Mouse (Mus musculus) liver, embryonic 13.5 days (tissue): ENCODE data around the gene Gm49403. TPM values are rescaled to one million over a fixed set of nuclear protein-coding genes. Genes with fewer than 3 reads are reported as not detected.
"Not testable (repeated sequence)": the region's sequence is repeated elsewhere in the genome, so short reads cannot be mapped to it uniquely, and the experiment has no call there.

Source experiments
- ATAC-seq: fragments of 200-750 bp; cut with Nextera tagmentation; 2 replicates; pipeline ENCODE4 v1.8.0; 2017; ENCODE audit warnings: low read depth, mild to moderate bottlenecking, moderate number of reproducible peaks, moderate library complexity
- DNase-seq: peaks from one replicate; pipeline ENCODE4 v3.0.0; 2022
- H3K27ac ChIP-seq: fragments of 300-500 bp; sonication (generic); 2 replicates; pipeline ENCODE4 v1.5.1; 2015; ENCODE audit warnings: moderate library complexity, mild to moderate bottlenecking, inconsistent platforms
- H3K27me3 ChIP-seq: fragments of 300-500 bp; sonication (generic); 2 replicates; pipeline ENCODE4 v1.6.1; 2015; ENCODE audit warnings: mild to moderate bottlenecking, inconsistent platforms
- H3K36me3 ChIP-seq: fragments of 300-500 bp; sonication (generic); 2 replicates; pipeline ENCODE4 v1.6.1; 2015; ENCODE audit warnings: mild to moderate bottlenecking, inconsistent platforms
- H3K4me1 ChIP-seq: fragments of 300-500 bp; sonication (generic); replicated peaks from 2 replicates; pipeline ENCODE4 v1.6.1; 2015; ENCODE audit warnings: inconsistent platforms
- H3K4me2 ChIP-seq: fragments of 300-500 bp; sonication (generic); 2 replicates; pipeline ENCODE4 v1.6.1; 2015; ENCODE audit warnings: inconsistent platforms, mild to moderate bottlenecking, moderate library complexity
- H3K4me3 ChIP-seq: fragments of 300-500 bp; sonication (generic); replicated peaks from 2 replicates; pipeline ENCODE4 v1.5.1; 2015; ENCODE audit warnings: mild to moderate bottlenecking, inconsistent platforms
- H3K9ac ChIP-seq: fragments of 300-500 bp; sonication (generic); 2 replicates; pipeline ENCODE4 v1.6.1; 2015; ENCODE audit warnings: mild to moderate bottlenecking, inconsistent platforms
- H3K9me3 ChIP-seq: fragments of 300-500 bp; sonication (generic); replicated peaks from 2 replicates; pipeline ENCODE4 v1.6.1; 2016; ENCODE audit warnings: inconsistent platforms
- WGBS: fragments of 180-500 bp; shearing (Covaris S2); methylation state at CpG from one replicate; pipeline ENCODE4 v1.1.7; 2015; ENCODE audit not compliant: insufficient replicate concordance; 5-methylcytosine and 5-hydroxymethylcytosine counted together
- polyA plus RNA-seq: library from polyadenylated mRNA; unstranded; fragments of >200 nt; fragmentation: Nextera tagmentation; extraction: Ambion mirVana; gene quantifications from 2 replicates; pipeline ENCODE4 v1.2.1, GENCODE M21; 2015

Gene Gm49403
- polyA plus RNA-seq, 1 experiment from 2014 or later, result not detected

DNA sequence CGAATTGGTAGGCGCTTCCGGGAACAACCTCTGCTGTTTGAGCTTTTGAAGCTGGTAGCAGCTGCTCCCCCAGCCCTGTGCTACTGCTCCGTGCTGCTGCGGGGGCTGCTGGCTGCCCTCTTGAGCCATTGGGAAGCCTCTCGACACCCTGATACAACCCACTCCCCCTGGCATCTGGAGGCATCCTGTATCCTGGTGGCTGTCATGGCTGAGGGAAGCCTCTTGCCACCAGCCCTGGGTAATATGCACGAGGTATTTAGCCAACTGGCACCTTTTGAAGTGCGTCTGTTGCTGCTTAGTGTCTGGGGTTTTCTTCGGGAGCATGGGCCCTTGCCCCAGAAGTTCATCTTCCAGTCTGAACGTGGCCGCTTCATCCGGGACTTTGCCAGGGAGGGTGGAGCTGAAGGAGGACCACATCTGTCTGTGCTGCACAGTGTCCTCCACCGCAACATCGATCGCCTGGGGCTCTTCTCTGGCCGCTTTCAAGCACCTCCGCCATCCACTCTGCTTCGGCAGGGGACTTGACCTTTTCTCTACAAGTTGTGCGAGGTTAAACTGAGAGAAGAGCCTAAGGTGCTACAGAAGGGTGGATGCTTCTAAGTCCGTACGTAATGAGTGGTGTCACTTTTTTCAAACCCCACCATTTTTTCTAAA is 13.6 kb downstream of the Gm49403 start:
- 37% methylated on average over 21 of the region's 21 CpGs for WGBS
- not testable (repeated sequence) for H3K27me3 ChIP-seq, H3K9me3 ChIP-seq, DNase-seq
- Histone ChIP-seq H3K27ac (peak overlapping the region; percentile 91), H3K9ac (peak overlapping the region; percentile 74), H3K4me2 (peak overlapping the region; percentile 78), H3K36me3 (peaks cover 41% of the 10 kb centered on the region), H3K4me3 (peak overlapping the region; percentile 93), H3K4me1 (peaks cover 70% of the 10 kb centered on the region)
- peak; percentile 32 for ATAC-seq

DNA sequence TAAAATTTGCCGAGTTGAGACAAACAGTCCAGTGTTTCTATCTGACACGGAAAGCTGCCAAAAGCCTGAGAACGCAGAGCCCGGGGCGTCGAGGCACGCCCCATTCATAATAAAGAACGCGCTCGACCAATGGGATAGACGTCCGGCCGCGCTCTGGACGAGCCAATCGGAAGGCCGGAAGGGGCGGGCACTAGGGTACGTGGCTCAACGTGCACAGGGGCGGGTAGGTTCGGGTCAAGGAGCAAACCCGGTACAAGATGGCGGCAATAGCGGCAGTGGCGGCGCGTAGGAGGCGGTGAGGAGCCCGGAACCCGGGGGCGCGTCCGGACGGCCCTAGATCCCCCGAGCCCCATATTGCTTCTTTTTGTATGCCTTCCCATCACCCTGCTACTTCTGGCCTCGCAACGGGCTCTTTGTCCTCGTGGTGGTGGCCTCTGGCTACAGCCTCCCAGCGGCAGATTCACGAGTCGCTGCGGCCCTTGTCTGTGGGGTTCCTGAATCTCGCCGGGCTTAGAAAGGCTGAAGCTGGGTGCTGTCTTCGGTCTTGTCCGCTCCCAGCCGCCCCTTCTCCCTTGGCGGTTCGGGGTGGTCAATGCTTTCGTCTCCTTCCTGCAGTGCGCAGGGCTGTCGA is 14.2 kb downstream of the Gm49403 start, which contains the start of gene Ganab:
Gene Ganab (plus strand): TSS at position 207 of the 631 bp plus-strand sequence.
- Histone ChIP-seq H3K27me3 (no peaks in the 10 kb centered on the region), H3K4me2 (peak within 1 kb of the TSS; percentile 88), H3K9me3 (no peaks in the 10 kb centered on the region), H3K4me1 (peaks cover 66% of the 10 kb centered on the region), H3K4me3 (peak within 1 kb of the TSS; percentile 93), H3K27ac (peak within 1 kb of the TSS; percentile 91), H3K9ac (peak within 1 kb of the TSS; percentile 97), H3K36me3 (peaks cover 46% of the 10 kb centered on the region)
- ATAC-seq, result peak; percentile 97
- under 1% methylated on average over 53 of the region's 53 CpGs for WGBS
- DNase-seq, result peak; percentile 96

DNA sequence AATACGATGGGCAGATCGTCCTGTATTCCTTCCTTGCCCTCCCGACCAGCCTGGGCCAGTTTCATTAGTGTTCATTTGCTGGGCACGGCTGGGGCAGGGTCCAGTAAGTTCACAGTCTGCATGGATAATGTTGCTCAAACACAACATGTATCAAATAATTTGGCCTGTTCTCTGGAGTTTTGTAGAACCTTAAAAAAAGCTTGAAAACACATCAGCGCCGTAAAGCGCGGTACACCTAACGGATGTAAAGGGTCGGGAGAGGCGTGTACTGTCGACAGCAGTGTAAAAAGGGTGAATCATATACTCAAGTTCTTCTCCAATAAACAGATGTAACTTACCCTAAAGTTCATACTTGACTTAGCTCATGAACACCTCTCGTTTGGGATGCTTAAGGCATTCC is 14.8 kb downstream of the Gm49403 start:
- DNase-seq, result no peak
- H3K9ac ChIP-seq, result peak overlapping the region; percentile 97
- H3K27ac ChIP-seq, result peak overlapping the region; percentile 91
- whole genome bisulfite sequencing, result 2% methylated on average over 13 of the region's 13 CpGs
- H3K4me1 ChIP-seq, result peaks cover 64% of the 10 kb centered on the region
- no peaks in the 10 kb centered on the region for H3K9me3 ChIP-seq
- ATAC-seq, result no peak
- no peaks in the 10 kb centered on the region for H3K27me3 ChIP-seq
- H3K4me2 ChIP-seq, result peak overlapping the region; percentile 88
- H3K36me3 ChIP-seq, result peaks cover 52% of the 10 kb centered on the region
- H3K4me3 ChIP-seq, result peak overlapping the region; percentile 93

DNA sequence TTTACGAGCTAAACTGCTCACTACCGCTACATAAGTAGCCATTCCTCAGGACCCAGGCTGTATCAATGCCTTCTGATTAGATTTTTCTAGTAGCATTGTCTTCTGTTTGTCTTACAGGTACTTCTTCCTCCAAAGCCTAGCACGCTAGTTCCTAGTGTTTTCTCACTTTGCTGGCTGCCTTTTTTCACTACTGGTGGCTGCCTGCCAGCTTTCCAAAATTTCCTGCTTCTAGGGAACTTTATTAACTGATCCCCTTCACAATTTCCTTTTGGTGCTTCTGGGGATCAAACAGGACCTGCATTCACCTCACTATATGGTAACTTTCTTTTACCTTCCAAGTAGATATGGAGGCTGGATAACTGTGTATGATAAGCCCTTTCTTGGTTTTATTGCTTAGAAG is 15.3 kb downstream of the Gm49403 start:
- no peaks in the 10 kb centered on the region for H3K9me3 ChIP-seq
- 39% methylated on average over 3 of the region's 3 CpGs for WGBS
- peak overlapping the region; percentile 91 for H3K27ac ChIP-seq
- DNase-seq (no peak), ATAC-seq (no peak)
- H3K4me1 ChIP-seq, result peaks cover 59% of the 10 kb centered on the region
- H3K9ac ChIP-seq, result peak overlapping the region; percentile 97
- H3K36me3 ChIP-seq, result peaks cover 57% of the 10 kb centered on the region
- H3K27me3 ChIP-seq, result no peaks in the 10 kb centered on the region
- H3K4me2 ChIP-seq, result peak overlapping the region; percentile 88
- peak overlapping the region; percentile 93 for H3K4me3 ChIP-seq

DNA sequence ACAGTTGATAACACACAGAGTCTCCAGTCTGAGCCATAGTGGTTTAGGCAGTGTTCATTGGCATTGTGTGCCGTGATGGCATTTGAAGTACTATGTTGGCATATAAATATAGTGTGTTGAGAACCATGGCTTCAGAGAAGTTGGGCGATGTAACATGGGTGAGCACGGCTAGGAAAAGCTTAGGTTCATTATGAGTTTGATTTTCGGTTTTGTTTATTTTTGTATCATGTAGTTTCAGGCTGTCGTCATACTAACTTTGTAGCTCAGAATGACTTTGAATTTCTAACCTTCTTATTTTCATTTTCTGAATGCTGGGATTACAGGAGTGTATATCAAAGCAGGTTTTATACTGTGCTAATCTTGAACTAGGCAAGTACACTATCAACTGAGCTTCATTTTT is 19.7 kb downstream of the Gm49403 start:
- Histone ChIP-seq H3K27me3 (no peaks in the 10 kb centered on the region), H3K4me3 (no peak overlapping the region), H3K36me3 (peaks cover 72% of the 10 kb centered on the region), H3K9me3 (no peaks in the 10 kb centered on the region), H3K27ac (no peak overlapping the region), H3K4me1 (peaks cover 31% of the 10 kb centered on the region), H3K9ac (no peak overlapping the region), H3K4me2 (no peak overlapping the region)
- DNase-seq (no peak), ATAC-seq (no peak)
- WGBS, result 92% methylated on average over 5 of the region's 5 CpGs

DNA sequence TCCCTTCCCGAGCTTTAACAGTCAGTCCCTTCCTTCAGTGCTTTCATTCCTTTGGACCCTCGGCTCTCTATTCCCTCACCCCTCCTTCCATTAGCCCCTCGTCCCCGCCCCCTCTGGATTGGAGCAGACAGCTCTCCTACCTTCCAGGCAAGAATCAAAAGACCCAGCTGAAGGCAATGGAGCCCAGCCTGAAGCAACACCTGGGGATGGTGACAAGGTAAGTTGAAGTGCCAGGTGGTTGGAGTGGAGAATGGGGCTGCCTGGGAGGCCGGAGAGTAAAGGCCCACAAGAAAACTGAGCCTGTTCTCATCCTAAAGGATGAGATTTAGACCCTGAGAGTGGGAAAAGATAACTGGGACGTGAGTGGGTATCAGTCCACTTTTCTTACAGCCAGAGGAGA is 24.8 kb downstream of the Gm49403 start:
- H3K27ac ChIP-seq, result no peak overlapping the region
- no peaks in the 10 kb centered on the region for H3K4me1 ChIP-seq
- H3K36me3 ChIP-seq, result peaks cover 98% of the 10 kb centered on the region
- WGBS, result 85% methylated on average over 6 of the region's 6 CpGs
- H3K9me3 ChIP-seq, result no peaks in the 10 kb centered on the region
- no peaks in the 10 kb centered on the region for H3K27me3 ChIP-seq
- no peak for ATAC-seq
- no peak overlapping the region for H3K4me2 ChIP-seq
- no peak overlapping the region for H3K4me3 ChIP-seq
- DNase-seq, result no peak
- no peak overlapping the region for H3K9ac ChIP-seq

DNA sequence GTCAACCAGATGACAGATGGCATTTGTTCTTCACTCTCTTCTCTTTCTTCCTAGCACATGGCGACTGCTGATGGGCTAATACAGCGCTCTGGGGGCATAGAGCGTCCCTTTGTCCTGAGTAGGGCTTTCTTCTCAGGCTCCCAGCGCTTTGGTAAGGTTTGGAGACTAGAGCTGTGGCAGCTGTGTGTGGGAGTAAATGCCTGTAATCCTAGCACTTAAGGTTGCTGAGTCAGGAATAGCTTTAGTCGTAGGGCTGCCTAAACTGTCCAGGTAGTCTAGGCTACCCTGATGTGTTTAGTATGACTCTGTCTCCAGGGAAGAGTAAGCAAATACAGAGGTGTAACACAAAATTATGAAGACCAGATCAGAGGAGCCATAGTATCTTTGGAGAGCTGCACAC is 28.1 kb downstream of the Gm49403 start:
- ATAC-seq (no peak), DNase-seq (no peak)
- 88% methylated on average over 5 of the region's 5 CpGs for WGBS
- Histone ChIP-seq H3K4me2 (no peak overlapping the region), H3K27ac (no peak overlapping the region), H3K4me3 (no peak overlapping the region), H3K9ac (no peak overlapping the region), H3K9me3 (no peaks in the 10 kb centered on the region), H3K36me3 (peaks cover 99% of the 10 kb centered on the region), H3K27me3 (no peaks in the 10 kb centered on the region), H3K4me1 (no peaks in the 10 kb centered on the region)

DNA sequence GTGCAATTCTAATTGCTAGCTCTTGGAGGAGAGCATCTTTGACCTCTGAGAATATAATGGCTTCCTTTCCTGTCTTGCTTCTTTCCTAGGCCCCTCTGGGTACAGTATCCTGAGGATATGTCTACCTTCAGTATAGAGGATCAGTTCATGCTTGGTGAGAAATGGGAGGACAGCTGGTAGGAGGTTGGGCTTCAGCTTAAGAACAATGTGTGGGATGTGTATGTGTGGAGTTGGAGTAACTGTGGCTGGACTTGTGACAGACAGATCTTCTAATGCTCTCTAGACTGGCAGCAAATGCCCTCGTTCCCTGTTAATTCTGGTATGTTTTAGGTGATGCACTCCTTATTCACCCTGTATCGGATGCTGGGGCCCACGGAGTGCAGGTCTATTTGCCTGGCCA is 30.5 kb downstream of the Gm49403 start:
- no peaks in the 10 kb centered on the region; the same call in 1 of the 2 replicates for H3K4me1 ChIP-seq
- H3K36me3 ChIP-seq, result peaks cover 79% of the 10 kb centered on the region
- H3K9ac ChIP-seq, result no peak overlapping the region
- H3K4me2 ChIP-seq, result no peak overlapping the region
- no peaks in the 10 kb centered on the region for H3K27me3 ChIP-seq
- ATAC-seq (no peak), DNase-seq (no peak)
- WGBS, result 77% methylated on average over 3 of the region's 3 CpGs
- H3K4me3 ChIP-seq, result no peak overlapping the region
- H3K9me3 ChIP-seq, result no peaks in the 10 kb centered on the region
- H3K27ac ChIP-seq, result no peak overlapping the region

DNA sequence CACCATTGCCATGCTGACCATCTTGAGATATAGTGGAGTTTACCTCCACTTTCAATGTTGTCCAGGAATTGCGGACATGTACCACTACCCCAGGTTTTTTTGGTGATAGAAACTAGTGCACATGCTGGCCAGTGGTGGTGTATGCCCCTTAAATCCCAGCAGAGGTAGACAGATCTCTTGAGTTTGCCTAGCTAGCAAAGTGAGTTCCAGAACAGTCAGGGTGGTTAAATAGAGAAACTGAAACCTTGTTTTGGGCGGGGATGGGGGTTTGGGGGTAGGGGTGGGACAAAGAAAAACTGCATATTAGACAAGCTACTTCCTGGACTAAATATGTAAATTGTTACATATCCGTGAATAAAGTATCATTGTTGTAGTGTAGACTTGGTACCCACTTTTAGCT is 35.3 kb downstream of the Gm49403 start:
- Histone ChIP-seq H3K4me1 (peaks cover 35% of the 10 kb centered on the region), H3K4me3 (no peak overlapping the region), H3K36me3 (peaks cover 40% of the 10 kb centered on the region), H3K27me3 (no peaks in the 10 kb centered on the region), H3K4me2 (no peak overlapping the region), H3K9ac (no peak overlapping the region), H3K9me3 (no peaks in the 10 kb centered on the region), H3K27ac (no peak overlapping the region)
- ATAC-seq, result no peak
- DNase-seq, result no peak
- 72% methylated on average over 3 of the region's 3 CpGs for WGBS

DNA sequence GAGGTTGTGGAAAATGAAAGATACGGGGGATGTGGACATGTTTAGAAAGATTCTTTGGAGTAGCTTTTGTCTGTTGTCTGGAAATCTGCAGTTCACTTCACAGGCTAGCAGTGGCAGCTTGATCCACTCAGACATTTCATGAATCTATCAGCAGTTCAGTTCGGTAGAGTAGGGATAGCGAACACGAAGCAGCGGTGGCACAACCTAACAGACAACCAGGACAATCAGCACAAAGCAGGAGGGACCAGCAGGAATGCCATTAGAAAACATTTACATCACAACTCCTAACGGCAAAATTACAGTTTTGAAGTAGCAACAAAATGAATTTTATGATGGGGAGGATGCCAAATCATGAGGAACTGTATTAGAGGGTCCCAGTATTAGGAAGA is 35.9 kb downstream of the Gm49403 start:
- H3K27me3 ChIP-seq, result no peaks in the 10 kb centered on the region
- H3K9ac ChIP-seq, result peak overlapping the region; percentile 90
- H3K36me3 ChIP-seq, result peaks cover 37% of the 10 kb centered on the region
- H3K27ac ChIP-seq, result peak overlapping the region; percentile 95
- no peaks in the 10 kb centered on the region for H3K9me3 ChIP-seq
- H3K4me2 ChIP-seq, result peak overlapping the region; percentile 87
- DNase-seq, result no peak
- ATAC-seq, result no peak
- peaks cover 39% of the 10 kb centered on the region for H3K4me1 ChIP-seq
- H3K4me3 ChIP-seq, result peak overlapping the region; percentile 89
- 61% methylated on average over 6 of the region's 6 CpGs for WGBS

DNA sequence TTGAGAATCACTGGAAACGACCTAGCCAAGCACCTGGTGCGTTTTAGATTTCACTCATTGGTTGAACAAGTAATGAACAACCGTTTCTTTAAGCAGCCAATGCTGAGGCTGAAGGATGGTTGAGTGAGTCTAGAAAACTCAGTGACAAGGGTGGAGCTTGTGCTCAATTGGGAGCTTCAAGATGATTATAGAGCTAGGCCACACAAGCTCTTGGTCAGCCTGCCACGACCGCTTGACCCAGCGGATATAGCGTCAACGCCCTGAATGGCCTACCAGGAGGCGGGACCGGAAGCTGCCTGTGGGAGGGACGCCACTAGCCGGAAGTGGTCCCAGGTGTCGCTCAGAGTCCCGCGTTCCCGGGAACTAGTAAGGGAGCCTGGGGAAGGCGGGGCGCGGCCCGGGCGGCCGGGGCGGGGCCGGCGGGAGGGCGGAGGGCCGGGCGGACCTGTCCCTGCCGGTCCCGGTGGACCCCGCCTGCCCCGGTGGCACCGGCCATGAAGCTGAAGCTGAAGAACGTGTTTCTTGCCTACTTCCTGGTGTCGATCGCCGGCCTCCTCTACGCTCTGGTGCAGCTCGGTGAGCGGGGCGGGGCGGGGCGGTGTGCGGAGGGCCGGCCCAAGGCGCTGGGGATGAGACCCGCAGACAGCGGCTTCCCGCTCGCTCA is 36.5 kb downstream of the Gm49403 start, which contains the start of gene B3gat3:
Gene B3gat3 (plus strand): TSS at position 302 of the 664 bp plus-strand sequence.
- peak within 1 kb of the TSS; percentile 87 for H3K4me2 ChIP-seq
- H3K9me3 ChIP-seq, result no peaks in the 10 kb centered on the region
- WGBS, result 2% methylated on average over 50 of the region's 50 CpGs
- peaks cover 39% of the 10 kb centered on the region for H3K4me1 ChIP-seq
- H3K9ac ChIP-seq, result peak within 1 kb of the TSS; percentile 90
- H3K27me3 ChIP-seq, result no peaks in the 10 kb centered on the region
- peaks cover 34% of the 10 kb centered on the region for H3K36me3 ChIP-seq
- H3K27ac ChIP-seq, result peak within 1 kb of the TSS; percentile 95
- DNase-seq (peak; percentile 88), ATAC-seq (peak; percentile 96)
- peak within 1 kb of the TSS; percentile 89 for H3K4me3 ChIP-seq
